ENCODE assay signal across 8 mouse cellular contexts in genomic region chr4:105156955-105157275, GRCm38 (mm10). TPM values are rescaled to one million over a fixed set of nuclear protein-coding genes. Genes with fewer than 3 reads are reported as not detected.
DNase-seq lines count a peak whose midpoint lies in the region; ATAC-seq and TF ChIP-seq lines count a peak whose summit lies in the region.

No protein-coding gene starts in this region.

- H3K4me2 ChIP-seq in heart, postnatal 0 days (ENCODE audit: low read depth, low read length), result peak overlapping the region; percentile 69
- H3K4me2 ChIP-seq in hindbrain, embryonic 15.5 days, result peak overlapping the region; percentile 86
- H3K4me2 ChIP-seq in midbrain, embryonic 12.5 days (replicated peaks), result peak overlapping the region; percentile 72

- peak; percentile 42 for TF ChIP-seq CTCF in heart, postnatal 0 days (IDR thresholded peaks at IDR 0.05; ENCODE audit: low read depth)

- H3K9ac ChIP-seq in heart, postnatal 0 days (replicated peaks; ENCODE audit: low read depth, low read length), result peak overlapping the region; percentile 90
- H3K9ac ChIP-seq in hindbrain, embryonic 15.5 days, result peak overlapping the region; percentile 72
- no peak overlapping the region for H3K9ac ChIP-seq in midbrain, embryonic 12.5 days (replicated peaks)

- ATAC-seq in heart, postnatal 0 days (ENCODE audit: insufficient read depth, low read depth), result no peak
- no peak for ATAC-seq in hindbrain, embryonic 15.5 days (ENCODE audit: low FRiP score, low read depth)
- ATAC-seq in midbrain, embryonic 12.5 days (ENCODE audit: low FRiP score, low read depth), result peak; percentile 5; the same call in 1 of the 2 replicates

- H3K27ac ChIP-seq in heart, postnatal 0 days (ENCODE audit: low read depth), result peak overlapping the region; percentile 89
- peak overlapping the region; percentile 83; the same call in 1 of the 2 replicates for H3K27ac ChIP-seq in brown adipose tissue, adult 24 weeks (replicated peaks; ENCODE audit: low read depth, low read length)
- peak overlapping the region; percentile 84 for H3K27ac ChIP-seq in hindbrain, embryonic 15.5 days (replicated peaks)
- H3K27ac ChIP-seq in midbrain, embryonic 12.5 days (replicated peaks), result peak overlapping the region; percentile 93

- H3K36me3 ChIP-seq in heart, postnatal 0 days (replicated peaks; ENCODE audit: control insufficient read depth, insufficient read depth, low read length), result peaks cover 10% of the 10 kb centered on the region; the same call in 1 of the 2 replicates
- no peaks in the 10 kb centered on the region for H3K36me3 ChIP-seq in hindbrain, embryonic 15.5 days
- peaks cover 10% of the 10 kb centered on the region; the same call in 1 of the 2 replicates for H3K36me3 ChIP-seq in midbrain, embryonic 12.5 days

- no peaks in the 10 kb centered on the region for H3K9me3 ChIP-seq in heart, postnatal 0 days (replicated peaks; ENCODE audit: control insufficient read depth, low read length)
- H3K9me3 ChIP-seq in hindbrain, embryonic 15.5 days, result no peaks in the 10 kb centered on the region
- no peaks in the 10 kb centered on the region for H3K9me3 ChIP-seq in midbrain, embryonic 12.5 days

- TF ChIP-seq EP300 in heart, postnatal 0 days (IDR thresholded peaks at IDR 0.05; ENCODE audit: low read depth), result no peak

- 3% methylated on average over 4 of the region's 4 CpGs for WGBS in heart, postnatal 0 days
- WGBS in hindbrain, embryonic 15.5 days, result under 1% methylated on average over 4 of the region's 4 CpGs
- WGBS in midbrain, embryonic 12.5 days, result 2% methylated on average over 4 of the region's 4 CpGs

- no peaks in the 10 kb centered on the region for H3K4me1 ChIP-seq in heart, postnatal 0 days (ENCODE audit: control insufficient read depth, insufficient read depth)
- peaks cover 5% of the 10 kb centered on the region; the same call in 1 of the 2 replicates for H3K4me1 ChIP-seq in brown adipose tissue, adult 24 weeks (ENCODE audit: control insufficient read depth, insufficient read depth, insufficient read length, low read length)
- peaks cover 16% of the 10 kb centered on the region for H3K4me1 ChIP-seq in hindbrain, embryonic 15.5 days (replicated peaks)
- H3K4me1 ChIP-seq in midbrain, embryonic 12.5 days, result peaks cover 25% of the 10 kb centered on the region

- no peak for DNase-seq in heart, postnatal 0 days (ENCODE audit: low spot score)
- DNase-seq in heart, postnatal 4 days, result no peak
- no peak for DNase-seq in yolk sac, embryonic 10.5 days (ENCODE audit: low spot score)
- no peak for DNase-seq in gastrocnemius, postnatal 10 days
- DNase-seq in right cerebral cortex, postnatal 36 days (ENCODE audit: low spot score in 2 of 2), result no peak

- H3K4me3 ChIP-seq in heart, postnatal 0 days (ENCODE audit: low read depth, low read length), result peak overlapping the region; percentile 92
- H3K4me3 ChIP-seq in brown adipose tissue, adult 24 weeks (ENCODE audit: insufficient read depth, low read depth, low read length), result peak overlapping the region; percentile 94
- H3K4me3 ChIP-seq in hindbrain, embryonic 15.5 days, result peak overlapping the region; percentile 75
- H3K4me3 ChIP-seq in midbrain, embryonic 12.5 days, result peak overlapping the region; percentile 89

- H3K27me3 ChIP-seq in heart, postnatal 0 days (ENCODE audit: control insufficient read depth, insufficient read depth, low read length), result 0 out of 2 replicates have a peak, but pooled peaks cover 3% of the 10 kb centered on the region
- H3K27me3 ChIP-seq in hindbrain, embryonic 15.5 days, result 0 out of 2 replicates have a peak, but pooled peaks cover 2% of the 10 kb centered on the region
- H3K27me3 ChIP-seq in midbrain, embryonic 12.5 days, result no peaks in the 10 kb centered on the region

RNA-seq across cellular contexts. Expression of gene Plpp3, which starts 0.2 kb away (rescaled TPM):
- 57.0 and 65.5 TPM in 2 replicates for total RNA-seq in heart, postnatal 0 days (2014; rRNA removed; ENCODE audit: low replicate concordance)
- 56.4 and 64.1 TPM in 2 replicates for polyA plus RNA-seq in heart, postnatal 0 days (2015; fragmentation: Nextera tagmentation; extraction: Ambion mirVana)
- total RNA-seq in heart, postnatal 4 days (2021), result 10 to 100 TPM; 46.0 to 47.7 TPM
- 38.6 and 44.2 TPM in 2 replicates for polyA plus RNA-seq in brown adipose tissue, adult 24 weeks (2012; ENCODE audit: insufficient read depth, insufficient read length, missing spikeins)
- 92.4 and 95.1 TPM in 2 replicates for polyA plus RNA-seq in hindbrain, embryonic 15.5 days (2015; fragmentation: Nextera tagmentation; extraction: Ambion mirVana)
- 57.7 and 66.4 TPM in 2 replicates for polyA plus RNA-seq in midbrain, embryonic 12.5 days (2016; fragmentation: Nextera tagmentation; extraction: Ambion mirVana)
- 10 to 100 TPM; 79.6 to 82.6 TPM for total RNA-seq in gastrocnemius, postnatal 10 days (2021)

RNA-seq across cellular contexts. Expression of gene Prkaa2, which starts 47.2 kb away (rescaled TPM):
- total RNA-seq in heart, postnatal 0 days (2014; rRNA removed; ENCODE audit: low replicate concordance), result 64.3 and 83.6 TPM in 2 replicates
- 32.5 and 35.6 TPM in 2 replicates for polyA plus RNA-seq in heart, postnatal 0 days (2015; fragmentation: Nextera tagmentation; extraction: Ambion mirVana)
- total RNA-seq in heart, postnatal 4 days (2021), result 10 to 100 TPM; 88.5 to 89.9 TPM
- polyA plus RNA-seq in brown adipose tissue, adult 24 weeks (2012; ENCODE audit: insufficient read depth, insufficient read length, missing spikeins), result 10.3 and 11.7 TPM in 2 replicates
- polyA plus RNA-seq in hindbrain, embryonic 15.5 days (2015; fragmentation: Nextera tagmentation; extraction: Ambion mirVana), result 13.4 and 14.0 TPM in 2 replicates
- polyA plus RNA-seq in midbrain, embryonic 12.5 days (2016; fragmentation: Nextera tagmentation; extraction: Ambion mirVana), result 6.2 TPM in 2 replicates
- 10 to 100 TPM; 75.4 to 83.6 TPM for total RNA-seq in gastrocnemius, postnatal 10 days (2021)
